Mouse (Mus musculus) lung, postnatal 25 days (tissue): ENCODE results near the gene Ccl3.

Experiments
- DNase-seq: peaks from one replicate; pipeline ENCODE4 v3.0.0; 2022; ENCODE audit warnings: low spot score

The Ccl3 gene

GRCm38 (mm10) chr11:83619037-83619436 is 30.1 kb downstream of the Ccl3 start:
- DNase-seq, result no peak

DNA sequence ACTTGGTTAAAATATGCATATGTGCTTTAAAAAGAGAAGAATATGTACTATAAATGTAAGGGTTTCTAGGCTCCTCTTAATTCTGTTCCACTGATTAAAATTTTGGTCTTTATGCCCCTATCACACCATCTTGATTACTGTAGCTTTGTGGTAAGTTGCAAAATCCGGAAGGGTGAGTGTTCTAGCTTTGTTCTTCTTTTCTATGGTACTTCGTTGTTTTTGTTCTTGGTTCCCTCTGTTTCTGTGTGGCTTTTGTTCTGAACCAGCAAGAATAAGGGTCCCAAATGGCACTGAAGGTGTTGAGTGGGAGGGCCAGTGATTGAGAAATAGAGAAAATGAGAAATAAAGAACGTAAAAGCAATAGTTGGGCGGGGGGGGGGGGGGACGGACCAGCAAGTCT is 30.9 kb downstream of the Ccl3 start:
- DNase-seq, result no peak

- DNase-seq, result no peak
These were observed 32.6 kb downstream of the Ccl3 start for GRCm38 (mm10) chr11:83616586-83616985.

- no peak for DNase-seq
These were observed 38.3 kb downstream of the Ccl3 start for GRCm38 (mm10) chr11:83610900-83611299.

DNA sequence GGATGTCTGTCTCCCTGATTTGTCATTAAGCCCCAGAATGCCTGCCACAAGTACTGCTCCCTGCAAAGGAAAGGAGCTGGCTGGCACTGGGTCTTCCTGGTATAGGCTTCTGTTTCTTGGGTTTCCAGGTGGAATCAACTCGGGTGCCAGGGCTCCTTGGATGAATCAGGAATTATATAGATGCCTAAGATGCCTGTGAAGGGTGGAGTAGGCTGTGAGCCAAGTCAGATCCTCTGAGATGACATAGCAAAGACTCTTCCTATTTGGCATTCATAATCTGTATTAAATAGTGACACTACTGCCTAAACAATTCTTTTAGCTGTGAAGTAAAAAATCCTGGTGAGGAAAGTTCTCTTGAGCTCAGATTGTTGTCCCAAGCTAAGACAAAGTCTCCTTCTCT is 42.8 kb downstream of the Ccl3 start:
- DNase-seq, result no peak

DNA sequence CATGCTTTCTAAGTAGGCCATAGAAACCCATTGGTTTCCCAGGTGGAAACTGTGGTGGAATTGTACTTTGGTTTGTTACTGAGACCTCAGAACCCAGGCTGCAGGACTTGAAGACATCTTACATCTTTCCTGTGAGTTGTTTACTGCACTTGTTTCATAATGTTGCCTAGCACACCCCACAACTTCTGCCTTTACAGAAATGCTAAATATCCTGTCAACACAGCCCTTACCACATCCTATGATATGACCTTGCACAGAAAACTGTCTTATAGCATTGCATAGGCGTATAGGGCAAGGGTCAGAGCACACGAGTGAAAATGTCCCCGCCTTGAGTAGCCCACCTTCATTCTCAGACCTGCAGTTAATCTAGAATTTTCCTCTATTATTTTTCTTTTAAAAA is 43.6 kb downstream of the Ccl3 start:
- no peak for DNase-seq

- DNase-seq, result no peak
These were observed 44.5 kb downstream of the Ccl3 start for GRCm38 (mm10) chr11:83604698-83605097.

- DNase-seq, result no peak
These were observed 45.8 kb downstream of the Ccl3 start for GRCm38 (mm10) chr11:83603399-83603798.

DNA sequence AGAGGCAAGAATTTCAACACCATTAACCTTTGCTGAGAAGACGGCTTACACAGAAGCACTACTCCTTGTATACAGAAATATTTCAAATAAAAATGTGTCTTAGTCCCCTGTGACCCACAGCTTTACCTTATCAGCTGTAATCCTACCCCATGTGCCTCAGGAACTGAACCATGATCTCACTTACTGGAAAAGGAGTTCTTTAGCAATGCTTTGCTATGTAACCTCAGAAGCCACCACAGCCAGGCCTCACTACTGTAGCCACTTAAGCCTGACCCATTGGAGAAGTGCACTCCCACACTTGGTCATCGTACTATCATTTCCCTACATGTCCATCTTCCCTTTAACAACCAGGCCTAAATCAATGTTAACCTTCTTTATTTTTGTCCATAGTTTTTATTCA is 48.6 kb downstream of the Ccl3 start:
- DNase-seq, result peak; percentile 53

GRCm38 (mm10) chr11:83598991-83599390 is 50.2 kb downstream of the Ccl3 start:
- no peak for DNase-seq

DNA sequence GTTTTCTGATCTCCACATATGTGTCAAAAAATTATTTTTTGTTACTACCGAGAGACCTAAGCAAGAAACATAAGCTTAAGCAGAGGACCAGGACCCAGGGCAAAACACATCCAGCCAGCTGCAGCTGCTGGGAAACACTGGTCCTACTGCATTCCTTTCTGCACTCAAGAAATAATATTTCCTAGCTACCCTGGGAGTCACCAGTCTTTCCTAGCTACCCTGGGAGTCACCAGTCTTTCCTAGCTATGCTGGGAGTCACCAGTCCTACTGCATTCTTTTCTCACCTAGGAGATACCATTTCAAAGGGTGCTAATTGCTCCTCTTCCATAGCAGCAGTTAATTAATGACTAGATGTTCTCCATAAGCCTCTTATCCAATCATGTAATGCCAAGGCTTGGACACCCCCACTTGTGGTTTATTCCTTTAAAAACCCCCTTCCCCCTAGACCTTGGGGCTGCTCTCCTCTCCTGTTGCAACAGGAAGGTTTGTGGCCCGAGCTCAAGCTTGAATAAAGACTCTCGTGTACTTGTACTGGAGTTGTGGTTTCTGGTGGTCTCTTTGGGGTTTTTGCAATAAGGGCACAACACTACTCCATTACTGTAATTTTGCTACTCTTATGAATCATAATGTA is 50.8 kb downstream of the Ccl3 start:
- DNase-seq, result no peak
